Mouse (Mus musculus) intestine, embryonic 16.5 days (tissue): ENCODE data around the gene Cldn2. TPM values are rescaled to one million over a fixed set of nuclear protein-coding genes. Genes with fewer than 3 reads are reported as not detected.

Source experiments
- ATAC-seq: fragments of 200-750 bp; cut with Nextera tagmentation; 2 replicates; pipeline ENCODE4 v1.8.0; 2017; ENCODE audit warnings: moderate TSS enrichment, moderate library complexity
- H3K27ac ChIP-seq: fragments of 300-500 bp; sonication (generic); 2 replicates; pipeline ENCODE4 v1.5.1; 2014; ENCODE audit warnings: mild to moderate bottlenecking, low read length
- H3K27me3 ChIP-seq: fragments of 300-500 bp; sonication (generic); replicated peaks from 2 replicates; pipeline ENCODE4 v1.6.1; 2014; ENCODE audit warnings: low read length, control low read depth, mixed read lengths; ENCODE audit not compliant: control insufficient read depth, insufficient read depth
- H3K36me3 ChIP-seq: fragments of 300-500 bp; sonication (generic); 2 replicates; pipeline ENCODE4 v1.6.1; 2014; ENCODE audit warnings: low read length, control low read depth; ENCODE audit not compliant: control insufficient read depth, insufficient read depth
- H3K4me1 ChIP-seq: fragments of 300-500 bp; sonication (generic); 2 replicates; pipeline ENCODE4 v1.6.1; 2014; ENCODE audit warnings: low read length, control low read depth, mixed read lengths; ENCODE audit not compliant: control insufficient read depth, insufficient read depth
- H3K4me2 ChIP-seq: fragments of 300-500 bp; sonication (generic); 2 replicates; pipeline ENCODE4 v1.6.1; 2014; ENCODE audit warnings: low read depth, low read length, control low read depth
- H3K4me3 ChIP-seq: fragments of 300-500 bp; sonication (generic); 2 replicates; pipeline ENCODE4 v1.5.1; 2014; ENCODE audit warnings: mild to moderate bottlenecking, low read length
- H3K9ac ChIP-seq: fragments of 300-500 bp; sonication (generic); 2 replicates; pipeline ENCODE4 v1.6.1; 2014; ENCODE audit warnings: low read depth, low read length
- H3K9me3 ChIP-seq: fragments of 300-500 bp; sonication (generic); 2 replicates; pipeline ENCODE4 v1.6.1; 2016; ENCODE audit warnings: low read length, control low read depth; ENCODE audit not compliant: control insufficient read depth
- WGBS: fragments of 180-500 bp; shearing (Covaris S2); extraction: QIAGEN DNeasy Blood & Tissue Kit; methylation state at CpG from one replicate; pipeline ENCODE4 v1.1.7; 2014; 5-methylcytosine and 5-hydroxymethylcytosine counted together
- polyA plus RNA-seq: library from polyadenylated mRNA; unstranded; fragments of >200 nt; fragmentation: Nextera tagmentation; extraction: Ambion mirVana; gene quantifications from 2 replicates; pipeline ENCODE4 v1.2.1, GENCODE M21; 2015

Cldn2 gene
- polyA plus RNA-seq, 1 experiment from 2014 or later, result 88.3 TPM

DNA sequence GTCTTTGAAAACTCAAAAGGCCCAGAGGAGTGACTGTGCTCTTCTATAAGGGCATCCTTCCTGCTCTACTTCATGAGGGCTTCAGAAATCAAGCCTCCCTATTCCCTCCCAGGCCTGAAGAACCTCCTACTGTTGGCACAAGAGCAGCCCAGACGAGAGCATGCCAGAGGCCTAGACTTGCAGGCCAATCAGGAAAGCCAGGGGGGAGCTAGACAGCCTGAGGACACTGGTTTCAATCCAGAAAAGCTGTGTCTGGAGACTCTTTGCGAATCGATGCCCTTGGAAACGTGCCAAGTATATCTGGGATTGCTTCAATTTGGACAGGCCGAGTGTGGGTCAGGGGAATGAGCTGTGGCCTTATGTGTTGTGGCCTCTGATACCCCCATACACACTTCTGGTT is 21.2 kb upstream of the Cldn2 start:
- Histone ChIP-seq H3K9me3 (no peaks in the 10 kb centered on the region), H3K36me3 (no peaks in the 10 kb centered on the region), H3K27ac (no peak overlapping the region), H3K9ac (no peak overlapping the region), H3K4me2 (no peak overlapping the region), H3K4me1 (peaks cover 4% of the 10 kb centered on the region; the same call in 1 of the 2 replicates), H3K27me3 (peaks cover 3% of the 10 kb centered on the region; the same call in 1 of the 2 replicates), H3K4me3 (no peak overlapping the region)
- WGBS, result 71% methylated on average over 5 of the region's 5 CpGs
- no peak for ATAC-seq

GRCm38 (mm10) chrX:139780988-139781387 is 19.6 kb upstream of the Cldn2 start:
- no peaks in the 10 kb centered on the region for H3K9me3 ChIP-seq
- H3K9ac ChIP-seq, result no peak overlapping the region
- 0 out of 2 replicates have a peak, but pooled peaks cover 3% of the 10 kb centered on the region for H3K27me3 ChIP-seq
- no peaks in the 10 kb centered on the region for H3K4me1 ChIP-seq
- H3K36me3 ChIP-seq, result no peaks in the 10 kb centered on the region
- no peak overlapping the region for H3K4me2 ChIP-seq
- H3K4me3 ChIP-seq, result no peak overlapping the region
- WGBS, result 47% methylated on average over 3 of the region's 3 CpGs
- ATAC-seq, result no peak; the same call in 1 of the 2 replicates
- H3K27ac ChIP-seq, result no peak overlapping the region

- 72% methylated on average over 4 of the region's 4 CpGs for WGBS
- H3K27me3 ChIP-seq, result 0 out of 2 replicates have a peak, but pooled peaks cover 3% of the 10 kb centered on the region
- no peaks in the 10 kb centered on the region for H3K4me1 ChIP-seq
- H3K4me3 ChIP-seq, result no peak overlapping the region
- H3K36me3 ChIP-seq, result no peaks in the 10 kb centered on the region
- no peak overlapping the region for H3K4me2 ChIP-seq
- ATAC-seq, result peak; percentile 76
- no peaks in the 10 kb centered on the region for H3K9me3 ChIP-seq
- no peak overlapping the region for H3K27ac ChIP-seq
- no peak overlapping the region for H3K9ac ChIP-seq
Measured at GRCm38 (mm10) chrX:139781563-139781962, 19.1 kb upstream of the Cldn2 start.

DNA sequence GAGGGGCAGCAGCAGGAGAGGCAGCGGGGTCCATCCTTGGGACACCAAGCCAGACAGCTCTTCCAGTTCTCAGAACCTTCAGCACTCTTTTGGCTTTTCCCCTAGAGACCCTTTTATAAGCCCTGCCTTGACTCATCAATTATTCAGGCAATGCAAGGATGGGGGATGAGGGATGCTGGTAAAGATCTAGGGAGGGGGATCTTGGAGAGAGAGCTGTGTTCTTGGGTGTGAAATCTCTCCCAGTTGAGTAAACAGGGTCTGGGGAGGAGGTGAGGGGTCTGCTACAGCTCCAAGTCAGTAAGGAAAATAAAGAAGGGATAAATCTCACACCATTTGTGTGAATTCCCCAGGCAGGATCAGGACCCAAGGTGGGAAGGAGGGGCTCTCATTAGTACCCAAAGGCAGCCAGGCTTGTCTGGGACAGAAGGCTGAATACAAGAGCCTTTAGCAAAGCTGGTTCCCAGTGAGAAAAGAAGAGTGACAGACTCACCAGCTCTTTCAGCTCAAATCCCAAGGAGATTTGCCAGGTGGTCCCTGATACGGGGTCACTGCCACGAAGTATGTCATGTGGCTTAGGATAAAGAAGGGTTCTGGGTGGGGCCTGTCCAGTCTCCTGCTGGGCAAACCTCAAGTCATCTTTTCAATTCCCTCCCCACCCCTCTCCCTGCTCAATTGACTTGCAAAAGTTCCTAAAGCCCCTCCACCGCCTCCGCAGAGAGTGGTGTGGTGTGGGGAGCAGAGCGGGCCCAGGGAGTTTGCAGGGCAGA is 18.2 kb upstream of the Cldn2 start, which contains the start of gene Ripply1:
Ripply1 (minus strand) TSS at position 76 of the 767 bp plus-strand sequence.
- no peak for ATAC-seq
- Histone ChIP-seq H3K4me3 (no peak within 1 kb of the TSS), H3K36me3 (no peaks in the 10 kb centered on the region), H3K9me3 (no peaks in the 10 kb centered on the region), H3K9ac (no peak within 1 kb of the TSS), H3K27ac (no peak within 1 kb of the TSS), H3K4me1 (no peaks in the 10 kb centered on the region), H3K27me3 (0 out of 2 replicates have a peak, but pooled peaks cover 3% of the 10 kb centered on the region), H3K4me2 (no peak within 1 kb of the TSS)
- WGBS, result 61% methylated on average over 6 of the region's 6 CpGs

DNA sequence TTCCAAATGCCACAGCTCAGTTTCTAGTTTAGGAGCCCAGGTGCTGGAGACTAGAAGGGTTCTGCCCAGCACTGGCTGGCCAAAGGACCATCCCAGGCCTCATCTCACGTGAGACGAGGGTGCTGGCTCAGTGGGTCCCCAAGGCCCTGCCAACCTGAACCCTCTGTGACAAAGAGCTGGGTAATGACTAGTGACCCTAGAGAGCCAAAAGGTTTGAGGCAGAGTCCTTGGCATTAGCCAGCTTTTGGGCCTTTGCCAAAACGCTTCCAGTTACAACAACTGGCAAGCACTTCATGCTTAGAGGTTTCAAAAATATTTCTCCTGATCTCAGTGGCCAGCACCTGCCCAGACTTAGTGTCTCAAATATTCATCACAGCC is 17.6 kb upstream of the Cldn2 start:
- Histone ChIP-seq H3K9me3 (no peaks in the 10 kb centered on the region), H3K9ac (no peak overlapping the region), H3K36me3 (no peaks in the 10 kb centered on the region), H3K27ac (no peak overlapping the region), H3K4me1 (no peaks in the 10 kb centered on the region), H3K4me2 (no peak overlapping the region), H3K4me3 (no peak overlapping the region), H3K27me3 (0 out of 2 replicates have a peak, but pooled peaks cover 3% of the 10 kb centered on the region)
- no peak for ATAC-seq
- 83% methylated on average over 3 of the region's 3 CpGs for WGBS

DNA sequence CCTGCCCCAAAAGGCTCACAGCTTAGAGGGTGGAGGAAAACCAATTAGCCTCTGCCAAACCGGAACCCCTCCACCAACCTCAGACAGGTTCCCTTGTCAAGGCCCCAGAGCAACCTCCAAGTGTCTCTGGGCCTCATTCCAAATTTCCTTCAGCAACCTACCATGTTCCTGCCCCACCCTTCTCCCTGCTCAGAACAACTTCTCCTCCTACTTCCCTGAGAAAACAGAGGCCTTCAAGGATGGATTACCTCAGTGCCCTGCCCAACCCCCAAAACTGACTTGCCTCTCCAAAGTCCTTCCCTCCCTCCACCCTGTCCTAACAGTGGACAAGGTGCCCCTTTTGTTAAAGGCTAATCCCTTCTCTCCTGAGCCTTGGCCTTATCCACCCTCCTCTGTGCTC is 14.9 kb upstream of the Cldn2 start:
- Histone ChIP-seq H3K27me3 (peaks cover 5% of the 10 kb centered on the region; the same call in 1 of the 2 replicates), H3K9me3 (no peaks in the 10 kb centered on the region), H3K9ac (no peak overlapping the region), H3K36me3 (no peaks in the 10 kb centered on the region), H3K4me2 (no peak overlapping the region), H3K27ac (no peak overlapping the region), H3K4me3 (no peak overlapping the region), H3K4me1 (no peaks in the 10 kb centered on the region)
- 36% methylated on average over 1 of the region's 1 CpGs for WGBS
- ATAC-seq, result no peak

GRCm38 (mm10) chrX:139794072-139794845 is 6.4 kb upstream of the Cldn2 start:
- peaks cover 2% of the 10 kb centered on the region; the same call in 1 of the 2 replicates for H3K27me3 ChIP-seq
- ATAC-seq, result peak; percentile 56; the same call in 1 of the 2 replicates
- H3K36me3 ChIP-seq, result no peaks in the 10 kb centered on the region
- 63% methylated on average over 7 of the region's 7 CpGs for WGBS
- no peaks in the 10 kb centered on the region for H3K4me1 ChIP-seq
- no peak overlapping the region for H3K4me2 ChIP-seq
- H3K9ac ChIP-seq, result no peak overlapping the region
- no peak overlapping the region for H3K27ac ChIP-seq
- no peaks in the 10 kb centered on the region for H3K9me3 ChIP-seq
- H3K4me3 ChIP-seq, result no peak overlapping the region

DNA sequence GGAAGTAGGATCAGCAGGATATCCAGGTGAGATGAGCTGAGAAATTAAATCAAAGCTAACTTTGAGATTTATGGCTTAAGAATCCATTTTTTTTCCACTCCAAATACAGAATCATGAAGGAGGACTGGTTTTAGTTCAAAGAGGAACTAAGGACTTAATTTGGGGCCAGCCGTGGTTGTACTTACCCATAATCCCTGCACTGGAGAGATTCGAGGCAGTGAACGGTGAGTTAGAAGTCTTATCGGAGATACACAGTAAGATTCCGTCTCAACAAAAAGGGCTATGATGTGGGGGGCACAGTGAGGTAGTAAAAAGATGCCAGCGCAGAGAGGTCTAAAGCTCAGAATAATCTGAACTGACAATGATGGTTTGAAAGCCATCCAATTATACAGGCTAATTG is 4.6 kb upstream of the Cldn2 start:
- Histone ChIP-seq H3K4me2 (no peak overlapping the region), H3K4me3 (no peak overlapping the region), H3K9ac (no peak overlapping the region), H3K9me3 (no peaks in the 10 kb centered on the region), H3K4me1 (no peaks in the 10 kb centered on the region), H3K27me3 (no peaks in the 10 kb centered on the region), H3K36me3 (no peaks in the 10 kb centered on the region), H3K27ac (no peak overlapping the region)
- 86% methylated on average over 6 of the region's 6 CpGs for WGBS
- no peak for ATAC-seq

- H3K4me2 ChIP-seq, result no peak overlapping the region
- no peaks in the 10 kb centered on the region for H3K9me3 ChIP-seq
- H3K27me3 ChIP-seq, result no peaks in the 10 kb centered on the region
- H3K4me1 ChIP-seq, result no peaks in the 10 kb centered on the region
- no peak; the same call in 1 of the 2 replicates for ATAC-seq
- H3K27ac ChIP-seq, result no peak overlapping the region
- 73% methylated on average over 9 of the region's 9 CpGs for WGBS
- H3K36me3 ChIP-seq, result no peaks in the 10 kb centered on the region
- no peak overlapping the region for H3K4me3 ChIP-seq
- H3K9ac ChIP-seq, result no peak overlapping the region
Measured at GRCm38 (mm10) chrX:139797875-139798274, 2.8 kb upstream of the Cldn2 start.
